Mouse (Mus musculus) heart, adult 18-20 months (tissue): Measurements from ENCODE around the gene Tmprss11a. TPM values are rescaled to one million over a fixed set of nuclear protein-coding genes. Genes with fewer than 3 reads are reported as not detected.

Source experiments
- DNase-seq, 2 experiments: peaks; one replicate each; pipeline ENCODE4 v3.0.0; 2021 to 2022; ENCODE audit warnings: mixed read lengths in 1 of 2
- long read RNA-seq, 2 experiments: library from polyadenylated mRNA; stranded (forward); transcript quantifications; one replicate each; pipeline ENCODE4 v2.0.0; 2021
- total RNA-seq, 2 experiments: library from RNA; stranded (reverse); gene quantifications; 2 replicates each; pipeline ENCODE4 v1.2.3; 2021

Tmprss11a gene
- total RNA-seq: not detected
- long read RNA-seq, experiment 1: 0 reads
- long read RNA-seq, experiment 2: 0 reads

DNA sequence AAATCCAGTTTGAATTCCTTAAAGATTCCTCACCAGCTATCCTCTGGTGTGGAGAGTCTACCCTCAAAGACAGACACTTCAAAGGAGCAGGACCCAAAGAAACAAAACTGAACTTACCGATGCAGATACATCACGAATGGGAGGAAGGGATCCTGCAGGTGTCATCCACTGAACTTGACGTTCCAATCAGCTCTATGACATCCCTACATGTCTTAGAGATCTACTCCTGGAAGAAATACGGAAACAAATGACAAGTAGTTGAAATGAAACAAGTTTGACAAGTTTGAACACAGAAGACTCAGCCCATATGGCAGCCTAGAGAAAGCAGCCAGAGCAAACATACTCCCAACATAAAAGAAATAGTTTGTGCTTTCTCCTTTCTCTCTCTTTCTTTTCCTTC lies at the start of gene Tmprss11a:
Tmprss11a (minus strand) TSS at position 101 of the 400 bp plus-strand sequence.
- no peak for DNase-seq

DNA sequence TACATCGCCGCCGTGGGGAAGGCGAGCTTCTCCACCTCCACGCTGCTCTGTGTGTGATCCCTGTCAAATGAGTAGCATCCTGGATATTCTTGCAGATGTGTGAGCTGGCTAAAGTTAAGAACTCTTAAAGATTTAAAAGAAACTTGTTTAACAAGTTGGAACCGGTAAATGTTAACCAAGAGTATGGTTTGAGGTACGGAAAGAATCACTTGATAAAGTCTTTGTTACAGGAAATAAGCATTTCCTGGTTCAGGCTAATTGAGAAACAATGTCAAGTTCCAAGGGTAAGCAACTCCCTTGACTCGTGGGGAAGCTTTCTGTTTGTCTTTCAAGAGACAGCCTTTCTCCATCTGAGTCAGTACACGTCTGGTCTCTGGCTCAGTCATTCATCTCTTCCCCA lies 49.7 kb upstream of the Tmprss11a start, which contains the start of gene Tmprss11g:
Tmprss11g (minus strand) TSS at position 101 of the 400 bp plus-strand sequence.
- DNase-seq: no peak

DNA sequence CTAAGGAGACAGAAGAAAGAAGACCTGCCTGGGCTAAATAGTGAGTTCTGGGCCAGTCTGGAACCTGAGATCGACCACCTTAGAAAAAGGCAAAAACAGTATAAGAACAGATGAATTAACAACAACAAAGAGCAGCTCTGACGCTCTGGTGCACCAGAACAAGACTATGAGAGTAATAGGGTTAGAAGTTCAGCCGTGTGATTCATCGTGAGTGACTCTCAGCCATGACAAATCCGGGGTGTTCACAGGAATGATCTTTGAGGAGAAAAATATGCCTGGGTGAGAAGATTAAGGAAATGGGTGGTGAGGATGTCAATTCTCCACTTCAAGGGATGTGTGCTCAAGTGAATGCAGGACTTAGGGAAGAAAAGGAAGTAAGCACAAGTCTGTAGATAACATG lies 42.7 kb upstream of the Tmprss11a start:
- no peak for DNase-seq

DNA sequence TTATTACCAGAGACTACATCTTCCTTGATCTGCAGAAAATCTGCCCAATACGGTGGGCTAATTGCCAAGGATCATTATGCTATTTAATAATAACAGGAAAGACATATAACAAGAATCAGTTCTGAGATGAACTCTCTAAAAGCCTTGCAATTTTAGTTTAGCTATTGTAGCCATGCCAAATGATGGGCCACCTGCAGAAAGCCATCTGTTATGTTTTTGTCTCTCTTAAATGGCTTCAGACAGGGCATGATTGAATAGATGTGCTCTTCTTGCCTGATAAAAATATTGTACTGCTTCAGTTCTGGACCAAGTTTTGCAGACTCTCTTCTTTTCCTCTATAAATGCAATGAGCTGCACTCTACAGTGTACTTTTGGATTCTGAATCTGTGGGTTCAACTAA lies 24.7 kb upstream of the Tmprss11a start:
- no peak for DNase-seq

DNA sequence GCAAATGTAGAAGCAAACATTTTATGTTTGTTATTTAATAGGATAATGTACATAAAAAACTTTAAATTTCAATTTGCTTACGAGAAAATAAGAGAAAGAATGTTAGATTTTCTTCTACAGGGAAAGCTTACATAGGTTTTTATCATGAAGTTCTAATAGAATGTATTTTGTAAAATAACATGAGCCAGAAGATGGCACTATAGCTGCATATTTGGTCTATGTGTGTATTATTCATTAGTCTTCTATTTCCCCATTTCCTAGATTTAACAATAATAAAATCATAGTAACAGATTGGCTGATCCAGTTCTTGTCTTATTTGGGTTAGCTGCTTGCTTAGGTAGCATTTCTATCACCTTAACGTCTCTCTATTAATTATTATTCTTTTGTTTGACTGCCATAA lies 13.8 kb upstream of the Tmprss11a start:
- no peak for DNase-seq

DNA sequence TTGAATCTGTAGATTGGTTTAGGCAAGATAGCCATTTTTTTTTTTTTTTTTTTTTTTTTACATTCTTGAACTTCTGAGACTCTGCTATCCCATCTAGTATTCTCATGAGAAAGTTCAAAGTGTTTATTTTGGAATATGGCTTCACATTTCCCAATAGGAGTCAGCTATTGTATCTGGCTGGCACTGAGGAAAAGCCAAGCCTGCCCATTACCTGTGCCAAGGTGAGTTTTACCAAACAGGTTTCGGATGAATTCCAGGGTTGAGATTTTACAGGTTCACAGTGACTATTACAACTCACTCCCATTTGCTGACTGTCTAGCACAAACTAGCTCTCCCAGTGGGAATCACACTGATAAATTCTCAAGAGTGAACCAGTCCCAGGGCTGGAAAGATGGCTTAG lies 13.2 kb upstream of the Tmprss11a start:
- no peak for DNase-seq

DNA sequence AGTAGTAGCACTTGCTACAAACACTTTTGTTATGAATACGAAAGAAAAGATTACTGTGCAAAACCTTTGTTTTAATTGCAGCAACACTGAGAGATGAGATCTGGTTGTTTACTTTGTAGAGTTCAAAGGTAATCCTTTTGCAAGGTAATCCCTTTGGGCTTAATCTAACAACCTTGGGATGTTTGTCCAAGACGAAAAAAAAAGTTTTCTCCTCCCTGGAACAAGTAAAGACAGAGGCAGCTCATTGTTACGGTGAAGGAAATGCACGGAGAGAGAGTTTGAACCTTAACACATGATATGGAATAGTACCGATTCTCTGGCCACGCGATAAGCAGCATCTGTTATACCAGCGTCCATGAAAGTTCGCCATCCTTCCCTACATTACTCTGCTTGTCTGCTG lies 5.1 kb upstream of the Tmprss11a start:
- DNase-seq: no peak

DNA sequence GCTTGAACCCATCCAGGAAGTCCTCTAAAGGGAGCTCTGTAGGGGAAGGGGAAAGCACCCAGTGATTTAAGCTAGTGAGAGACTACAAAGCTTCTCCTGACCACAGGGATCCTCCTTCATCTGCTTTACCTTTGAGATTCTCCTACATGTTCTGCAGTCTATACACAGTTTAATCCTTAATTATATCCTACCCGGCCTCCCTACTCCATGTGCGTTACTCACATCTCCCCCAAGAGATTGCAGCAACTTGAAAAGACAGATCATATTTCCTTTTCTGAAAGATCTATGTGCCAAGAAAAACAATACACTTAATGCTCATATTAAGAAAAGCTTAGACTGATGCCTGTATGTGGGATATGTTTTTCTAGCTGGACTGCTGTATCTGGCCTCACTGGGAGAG lies 29.5 kb downstream of the Tmprss11a start:
- DNase-seq: no peak

DNA sequence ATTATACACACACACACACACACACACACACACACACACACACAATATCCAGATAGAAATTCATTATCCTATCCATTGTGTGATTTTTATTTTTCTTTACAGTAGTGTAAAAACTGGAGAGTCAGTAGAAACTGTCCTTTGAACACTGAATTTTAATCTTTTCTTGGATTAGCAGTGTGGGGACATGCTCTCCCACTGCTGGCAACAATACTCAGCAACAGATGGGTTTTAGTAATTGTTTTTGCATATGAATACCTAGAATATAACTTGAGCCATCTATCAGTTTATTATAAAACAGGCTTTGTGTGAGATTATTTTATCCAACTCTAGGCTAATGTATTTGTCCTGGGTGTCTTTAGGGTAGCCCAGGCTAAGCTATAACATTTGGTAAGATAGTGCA lies 30.2 kb downstream of the Tmprss11a start:
- DNase-seq: no peak

DNA sequence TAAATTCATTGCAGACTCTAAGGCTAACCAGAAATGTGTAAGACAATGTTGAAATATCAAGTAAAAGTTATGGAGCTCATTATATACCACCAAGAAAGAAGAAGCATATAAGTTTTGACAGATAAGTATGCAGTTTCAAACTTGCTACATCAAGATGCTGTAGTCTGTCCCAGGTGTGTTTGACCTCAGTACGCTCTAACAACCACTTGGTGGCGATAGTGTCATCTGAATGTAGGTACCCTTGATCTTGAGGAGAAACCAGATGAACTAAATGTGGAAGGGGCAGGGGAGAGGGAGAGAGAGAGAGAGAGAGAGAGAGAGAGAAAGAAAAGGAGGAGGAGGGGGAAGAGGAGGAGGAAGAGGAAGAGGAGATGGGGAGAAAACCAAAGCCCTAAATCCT lies 36.1 kb downstream of the Tmprss11a start:
- no peak for DNase-seq

DNA sequence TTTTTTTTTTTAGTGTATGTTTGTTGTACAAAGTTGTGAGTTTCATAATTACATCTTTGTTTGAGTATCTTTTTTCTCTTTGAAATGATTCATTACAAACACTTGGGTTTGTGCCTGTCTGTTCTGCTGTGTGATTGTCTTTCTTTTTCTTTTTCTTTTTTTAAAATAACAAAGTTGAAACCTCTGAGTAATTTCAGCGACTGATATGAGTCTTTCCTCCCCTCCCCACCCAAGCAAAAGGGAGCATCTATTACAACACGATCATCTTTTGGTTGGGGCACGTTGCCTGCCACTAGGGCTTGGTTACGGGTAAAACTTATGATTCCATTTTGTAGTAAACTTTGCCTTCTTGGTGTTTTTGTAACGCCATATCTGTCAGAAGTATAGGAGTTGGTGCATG lies 37.7 kb downstream of the Tmprss11a start:
- DNase-seq: no peak

DNA sequence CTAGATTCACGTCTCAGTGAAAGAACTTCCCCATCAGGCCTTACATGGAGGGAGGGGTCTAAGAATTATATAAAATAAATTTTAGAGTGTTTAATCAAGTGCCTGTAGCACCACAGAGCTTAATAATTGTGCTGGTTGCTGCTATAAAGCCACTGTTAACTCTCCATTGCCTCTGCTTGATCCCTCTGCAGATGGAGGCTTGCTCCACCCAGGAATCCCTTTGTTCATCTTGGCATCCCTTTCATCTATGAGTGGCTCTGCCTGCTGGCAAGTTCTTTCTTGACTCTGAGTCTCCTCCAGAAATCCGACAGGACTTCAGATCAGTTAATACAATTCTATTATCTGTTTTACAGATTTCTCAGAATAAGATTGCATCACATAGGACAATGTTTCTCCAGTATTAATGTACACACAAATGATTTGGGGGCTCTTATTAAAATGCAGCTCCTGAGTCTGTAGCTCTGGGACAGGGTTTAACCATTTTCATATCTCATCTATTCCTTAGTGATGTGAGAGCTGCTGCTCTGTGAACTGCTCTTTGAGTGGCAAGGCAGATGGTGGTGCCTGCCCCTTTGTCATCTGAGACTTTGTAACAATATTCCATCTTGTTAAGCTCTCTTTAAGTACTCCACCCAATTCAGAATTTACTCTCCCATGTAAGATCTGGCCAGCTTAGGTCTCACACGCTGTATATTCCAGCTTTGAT lies 47.3 kb downstream of the Tmprss11a start:
- DNase-seq: no peak

DNA sequence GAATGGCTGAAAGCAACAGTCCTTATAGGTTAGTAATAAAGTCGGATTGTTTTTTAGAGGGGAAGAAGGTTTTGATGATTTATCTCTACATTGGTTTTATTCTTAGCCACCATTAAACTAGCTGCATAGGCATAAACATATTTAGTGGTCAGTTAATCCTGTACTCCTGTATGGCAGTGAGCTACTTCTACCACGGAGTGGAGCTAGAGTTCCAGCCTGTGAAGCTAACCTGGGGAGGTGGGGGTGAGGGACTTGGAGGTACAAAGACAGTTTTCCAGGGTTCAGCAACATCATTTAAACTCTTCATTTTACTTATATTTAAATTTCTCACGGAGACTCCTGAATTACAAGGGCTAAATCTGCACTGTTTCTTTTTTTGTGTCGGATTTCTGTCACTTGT lies 49.3 kb downstream of the Tmprss11a start:
- no peak for DNase-seq

DNA sequence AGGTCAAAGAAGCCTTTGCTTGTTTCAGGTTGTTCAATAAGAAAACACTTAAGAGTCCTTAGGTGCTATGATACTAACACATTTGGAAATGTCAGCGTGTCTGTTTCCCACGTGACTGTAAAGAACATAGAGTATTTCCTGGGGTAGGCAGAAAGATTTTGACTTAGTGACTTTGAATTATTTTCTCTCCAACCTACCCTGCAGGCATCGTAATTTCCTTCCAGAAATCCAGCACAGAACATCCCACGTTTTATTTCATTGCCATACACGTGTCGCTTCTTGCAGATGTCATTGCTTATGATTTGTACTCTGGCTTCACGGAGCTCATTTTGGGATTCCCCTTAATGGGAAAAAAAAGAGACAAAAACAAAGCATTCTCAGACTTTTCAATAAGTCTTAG lies 54.5 kb downstream of the Tmprss11a start:
- DNase-seq: no peak

DNA sequence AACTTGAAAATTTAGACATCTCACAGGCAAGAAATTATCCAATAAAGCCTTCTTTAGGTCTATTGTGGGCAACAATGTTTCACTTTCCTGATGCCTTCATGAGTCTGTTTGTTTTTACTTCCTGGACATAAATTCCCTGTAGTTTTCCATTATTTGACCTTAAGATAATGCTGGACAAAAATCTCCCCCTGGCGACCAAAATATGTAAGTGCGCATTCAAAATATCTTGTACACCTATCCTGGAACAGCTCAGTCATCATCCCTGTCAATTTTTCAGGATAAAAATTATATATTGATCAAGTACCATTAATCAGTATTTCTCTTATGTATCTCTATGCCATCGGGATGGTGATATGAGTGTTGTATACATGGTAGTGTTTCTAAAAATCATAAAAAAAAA lies 58.0 kb downstream of the Tmprss11a start:
- DNase-seq: peak; percentile 4 to 36

DNA sequence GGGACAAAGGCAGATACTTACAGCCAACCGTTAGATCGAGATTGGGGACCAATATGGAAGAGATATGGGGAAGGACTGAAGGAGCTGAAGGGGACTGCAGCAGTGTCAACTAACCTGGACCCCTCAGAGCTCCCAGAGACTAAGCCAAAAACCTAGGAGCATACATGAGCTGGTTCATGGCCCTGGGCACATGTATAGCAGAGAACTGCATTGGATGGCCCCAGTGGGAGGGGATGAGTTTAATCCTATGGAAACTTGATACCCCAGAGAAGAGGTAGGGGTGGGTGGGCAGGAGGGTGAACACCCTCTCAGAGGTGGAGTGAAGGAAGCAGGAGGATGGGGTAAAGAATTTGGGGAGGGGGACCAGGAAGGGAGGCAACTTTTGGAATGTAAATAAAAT lies 60.8 kb downstream of the Tmprss11a start:
- DNase-seq: no peak

DNA sequence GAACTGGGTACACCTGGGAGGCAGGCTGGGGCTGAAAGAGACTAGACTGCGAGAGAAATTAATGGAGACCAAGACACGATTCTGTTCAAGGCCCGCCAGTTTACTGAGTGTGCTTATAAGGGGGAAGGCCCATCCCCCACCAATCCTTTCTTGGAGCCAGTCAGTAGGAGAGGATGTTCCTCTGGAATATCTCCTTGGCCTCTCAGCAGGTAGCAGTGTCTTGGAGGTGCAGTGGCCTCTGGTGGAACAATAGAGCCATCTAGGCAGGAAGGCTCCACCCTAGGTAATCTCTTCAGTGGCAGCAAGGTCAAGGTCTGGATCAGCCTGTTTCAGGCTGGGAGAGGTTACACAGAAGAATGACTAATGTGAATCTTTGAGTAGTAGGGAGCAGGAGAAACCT lies 61.6 kb downstream of the Tmprss11a start:
- DNase-seq: no peak

DNA sequence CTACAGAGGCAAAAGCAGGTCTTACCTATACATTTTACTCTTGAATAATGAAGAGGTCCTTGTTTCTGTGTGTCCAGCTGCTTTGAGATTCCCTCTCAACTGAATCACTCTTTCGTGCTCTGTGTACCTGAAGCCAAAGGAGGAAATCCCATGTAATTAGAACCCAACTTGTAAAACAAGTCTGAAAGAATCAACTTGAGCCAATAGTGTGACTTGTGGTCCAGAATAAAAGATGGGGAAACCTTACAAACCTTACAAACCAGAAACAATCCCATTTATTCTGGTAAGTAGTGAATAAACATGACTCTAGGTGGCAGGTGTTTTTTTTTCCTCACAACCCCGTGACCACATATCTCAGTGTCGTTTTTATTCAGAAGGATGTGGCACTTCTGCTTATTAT lies 95.5 kb downstream of the Tmprss11a start, which contains the start of gene Tmprss11d:
Tmprss11d (minus strand) TSS at position 101 of the 400 bp plus-strand sequence.
- no peak for DNase-seq

Other genes with a start within 250 kb of the Tmprss11a start
- not detected for gene Tmprss11c, start 179.7 kb downstream of the Tmprss11a start, total RNA-seq
- not detected for gene Tmprss11d, start 95.6 kb downstream of the Tmprss11a start, total RNA-seq
- gene Tmprss11g, start 49.6 kb upstream of the Tmprss11a start, total RNA-seq: not detected
- gene Tmprss11f, start 163.4 kb upstream of the Tmprss11a start, total RNA-seq: not detected
- not detected for gene Tmprss11b, start 207.4 kb upstream of the Tmprss11a start, total RNA-seq